Mouse (Mus musculus) MEL (cell line): ENCODE data around the gene Hoxc6.

Experiments
- CTCF ChIP-seq, 3 experiments: IDR thresholded peaks in 2 of 3; conservative IDR thresholded peaks in 1 of 3; 2 replicates each; pipeline ENCODE4 v1.5.1; 2011 to 2012; ENCODE audit warnings: low read length in 3 of 3, low read depth in 2 of 3, mild to moderate bottlenecking in 2 of 3, improper control_type of control experiment in 1 of 3, inconsistent platforms in 1 of 3, mixed read lengths in 1 of 3, moderate library complexity in 1 of 3; ENCODE audit not compliant: control insufficient read depth in 1 of 3, insufficient read depth in 1 of 3, poor library complexity in 1 of 3, severe bottlenecking in 1 of 3
- EP300 ChIP-seq, 2 experiments: IDR thresholded peaks; 2 replicates each; pipeline ENCODE4 v1.6.1; 2011; ENCODE audit warnings: improper control_type of control experiment in 2 of 2, low read length in 2 of 2, low read depth in 1 of 2, mild to moderate bottlenecking in 1 of 2
- JUND ChIP-seq: IDR thresholded peaks from 2 replicates; pipeline ENCODE4 v1.6.1; 2011; ENCODE audit warnings: low read depth, mild to moderate bottlenecking, improper control_type of control experiment, low read length
- POLR2A ChIP-seq, 2 experiments: IDR thresholded peaks; 2 replicates each; pipeline ENCODE4 v1.6.1; 2011 to 2012; ENCODE audit warnings: low read length in 2 of 2, mild to moderate bottlenecking in 2 of 2, control low read depth in 1 of 2, improper control_type of control experiment in 1 of 2, low read depth in 1 of 2, moderate library complexity in 1 of 2; ENCODE audit not compliant: control insufficient read depth in 1 of 2, insufficient read depth in 1 of 2, poor library complexity in 1 of 2
- SMC3 ChIP-seq: IDR thresholded peaks from 2 replicates; pipeline ENCODE4 v1.6.1; 2011; ENCODE audit warnings: low read depth, low read length, improper control_type of control experiment

DNA sequence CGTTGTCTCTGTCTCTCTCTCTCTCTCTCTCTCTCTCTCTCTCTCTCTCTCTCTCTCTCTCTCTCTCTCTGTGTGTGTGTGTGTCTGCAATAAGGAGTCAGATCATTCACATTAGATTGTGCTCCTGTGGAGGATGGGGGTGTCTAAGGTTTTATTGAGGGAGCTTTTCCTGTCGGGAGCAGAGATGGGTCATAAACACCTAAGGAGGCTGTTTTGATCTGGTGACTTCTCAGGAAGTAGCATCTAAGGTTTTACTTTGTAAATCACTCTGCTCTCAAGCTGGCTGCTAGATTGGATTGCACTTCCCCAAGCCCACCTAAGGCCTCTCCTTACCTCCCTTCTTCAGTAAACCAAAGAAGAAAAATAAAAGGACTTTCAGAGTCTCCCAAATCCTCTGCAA is 26.1 kb downstream of the Hoxc6 start:
- TF ChIP-seq EP300 (IDR thresholded peaks at IDR 0.05; ENCODE audit: low read depth in 1 of 2, low read length in 2 of 2): no peak
- no peak for TF ChIP-seq JUND
- TF ChIP-seq SMC3: no peak
- no peak for TF ChIP-seq POLR2A (IDR thresholded peaks at IDR 0.05; ENCODE audit: control insufficient read depth in 1 of 2, insufficient read depth in 1 of 2, low read depth in 1 of 2, low read length in 2 of 2, poor library complexity in 1 of 2)
- no peak for TF ChIP-seq CTCF (IDR thresholded peaks at IDR 0.05 in 2 of 3, conservative IDR thresholded peaks at IDR 0.05 in 1 of 3; ENCODE audit: control insufficient read depth in 1 of 3, insufficient read depth in 1 of 3, low read depth in 2 of 3, low read length in 3 of 3, poor library complexity in 1 of 3, severe bottlenecking in 1 of 3)
